ENCODE assay signal across 9 mouse cellular contexts in genomic region chr7:127814241-127814921, GRCm38 (mm10). TPM values are rescaled to one million over a fixed set of nuclear protein-coding genes. Genes with fewer than 3 reads are reported as not detected.
DNase-seq lines count a peak whose midpoint lies in the region; ATAC-seq and TF ChIP-seq lines count a peak whose summit lies in the region.
"Had no signal": no experiment of that assay in that cellular context is flagged by ENCODE, and none has a peak within 500 bp of the region (broad histone marks: within the 10 kb centered on the region; RNA-seq: fewer than 3 reads in every experiment).

No protein-coding gene starts in this region.

- H3K4me1 ChIP-seq in midbrain, embryonic 11.5 days (ENCODE audit: control insufficient read depth, insufficient read depth, low read length): no peaks in the 10 kb centered on the region
- 0 out of 2 replicates have a peak, but pooled peaks cover 3% of the 10 kb centered on the region for H3K4me1 ChIP-seq in midbrain, embryonic 13.5 days (replicated peaks)
- peaks cover 5 to 10% of the 10 kb centered on the region in 2 experiments; a peak in 2 of 4 replicates for H3K4me1 ChIP-seq in heart, embryonic 14.5 days (ENCODE audit: control insufficient read depth in 2 of 2, insufficient read depth in 2 of 2, low read length in 2 of 2)
- H3K4me1 ChIP-seq in lung, postnatal 0 days (ENCODE audit: insufficient read depth, low read depth, low read length): no peaks in the 10 kb centered on the region

- DNase-seq in midbrain, embryonic 11.5 days (ENCODE audit: low spot score, missing footprints): peak; percentile 69
- peak; percentile 98 to 99 for DNase-seq in cerebellum, postnatal 36 days
- DNase-seq in layer of hippocampus, adult 9-11 months: peak; percentile 88
- peak; percentile 48 for DNase-seq in lung, postnatal 0 days (ENCODE audit: low spot score)
- no peak for DNase-seq in B cell, adult 2 months

- H3K27ac ChIP-seq in midbrain, embryonic 11.5 days (ENCODE audit: low read depth, low read length): no peak overlapping the region
- no peak overlapping the region for H3K27ac ChIP-seq in midbrain, embryonic 13.5 days
- H3K27ac ChIP-seq in heart, embryonic 14.5 days (replicated peaks in 1 of 2; ENCODE audit: control insufficient read depth in 1 of 2, insufficient read depth in 1 of 2, low read depth in 2 of 2, low read length in 2 of 2): peak overlapping the region; percentile 3 to 57; a peak in 3 of 4 replicates
- H3K27ac ChIP-seq in lung, postnatal 0 days (ENCODE audit: low read length): peak overlapping the region; percentile 32
- H3K27ac ChIP-seq: neural tube, embryonic 12.5 days had no signal

- no peak overlapping the region for H3K9ac ChIP-seq in midbrain, embryonic 11.5 days (ENCODE audit: low read length)
- no peak overlapping the region for H3K9ac ChIP-seq in midbrain, embryonic 13.5 days (replicated peaks)
- peak overlapping the region; percentile 25; the same call in 1 of the 2 replicates for H3K9ac ChIP-seq in heart, embryonic 14.5 days (ENCODE audit: low read length)
- no peak overlapping the region for H3K9ac ChIP-seq in lung, postnatal 0 days (replicated peaks; ENCODE audit: low read depth)
- H3K9ac ChIP-seq: neural tube, embryonic 12.5 days had no signal

- 0 out of 2 replicates have a peak, but pooled peaks cover 3% of the 10 kb centered on the region for H3K36me3 ChIP-seq in midbrain, embryonic 11.5 days (ENCODE audit: control insufficient read depth, insufficient read depth, low read length)
- peaks cover 63% of the 10 kb centered on the region for H3K36me3 ChIP-seq in midbrain, embryonic 13.5 days
- H3K36me3 ChIP-seq in heart, embryonic 14.5 days (ENCODE audit: control insufficient read depth, insufficient read depth, low read length): 0 out of 2 replicates have a peak, but pooled peaks cover 3% of the 10 kb centered on the region
- no peaks in the 10 kb centered on the region for H3K36me3 ChIP-seq in lung, postnatal 0 days (ENCODE audit: insufficient read depth, low read length)

- no peaks in the 10 kb centered on the region for H3K9me3 ChIP-seq in midbrain, embryonic 11.5 days (ENCODE audit: control insufficient read depth, low read length)
- no peaks in the 10 kb centered on the region for H3K9me3 ChIP-seq in midbrain, embryonic 13.5 days
- H3K9me3 ChIP-seq in heart, embryonic 14.5 days (ENCODE audit: control insufficient read depth, low read length): no peaks in the 10 kb centered on the region
- no peaks in the 10 kb centered on the region for H3K9me3 ChIP-seq in lung, postnatal 0 days (ENCODE audit: low read length)
- H3K9me3 ChIP-seq: neural tube, embryonic 12.5 days had no signal

- no peak overlapping the region for H3K4me2 ChIP-seq in midbrain, embryonic 11.5 days
- H3K4me2 ChIP-seq in midbrain, embryonic 13.5 days (replicated peaks): no peak overlapping the region
- H3K4me2 ChIP-seq in heart, embryonic 14.5 days (ENCODE audit: low read length): peak overlapping the region; percentile 23; the same call in 1 of the 2 replicates
- peak overlapping the region; percentile 11; the same call in 1 of the 2 replicates for H3K4me2 ChIP-seq in lung, postnatal 0 days (replicated peaks; ENCODE audit: low read depth, low read length)
- H3K4me2 ChIP-seq: neural tube, embryonic 12.5 days had no signal

- WGBS in midbrain, embryonic 11.5 days: 92% methylated on average over 19 of the region's 19 CpGs
- WGBS in midbrain, embryonic 13.5 days: 85% methylated on average over 19 of the region's 19 CpGs
- 63% methylated on average over 19 of the region's 19 CpGs for WGBS in heart, embryonic 14.5 days
- 44% methylated on average over 19 of the region's 19 CpGs for WGBS in lung, postnatal 0 days

- H3K27me3 ChIP-seq in midbrain, embryonic 11.5 days (ENCODE audit: control insufficient read depth, insufficient read depth, low read length): no peaks in the 10 kb centered on the region
- no peaks in the 10 kb centered on the region for H3K27me3 ChIP-seq in midbrain, embryonic 13.5 days
- no peaks in the 10 kb centered on the region for H3K27me3 ChIP-seq in heart, embryonic 14.5 days (ENCODE audit: control insufficient read depth, insufficient read depth, low read length)
- H3K27me3 ChIP-seq in lung, postnatal 0 days (replicated peaks; ENCODE audit: insufficient read depth, low read length): no peaks in the 10 kb centered on the region
- H3K27me3 ChIP-seq: neural tube, embryonic 12.5 days had no signal

- no peak for ATAC-seq in midbrain, embryonic 11.5 days (ENCODE audit: low FRiP score)
- ATAC-seq in midbrain, embryonic 13.5 days: no peak
- 0 out of 2 replicates have a peak, but pooled peaks have one; percentile 52 for ATAC-seq in heart, embryonic 14.5 days (ENCODE audit: insufficient number of reproducible peaks, insufficient read depth, low FRiP score, low read depth)
- peak; percentile 55 for ATAC-seq in lung, postnatal 0 days
- no peak for ATAC-seq in monocyte, adult 5-6 weeks (replicated peaks; ENCODE audit: insufficient number of reproducible peaks, low FRiP score, low TSS enrichment, poor library complexity, severe bottlenecking)

- no peak for TF ChIP-seq CTCF in lung, postnatal 0 days (IDR thresholded peaks at IDR 0.05)

- H3K4me3 ChIP-seq in midbrain, embryonic 11.5 days (ENCODE audit: low read depth, low read length): no peak overlapping the region
- no peak overlapping the region for H3K4me3 ChIP-seq in midbrain, embryonic 13.5 days (replicated peaks)
- H3K4me3 ChIP-seq in heart, embryonic 14.5 days (ENCODE audit: control insufficient read depth in 1 of 2, insufficient read depth in 1 of 2, low read depth in 1 of 2, low read length in 2 of 2): no peak overlapping the region
- H3K4me3 ChIP-seq in lung, postnatal 0 days (ENCODE audit: low read depth, low read length): no peak overlapping the region
- H3K4me3 ChIP-seq: neural tube, embryonic 12.5 days had no signal

- no peak for TF ChIP-seq EP300 in lung, postnatal 0 days (IDR thresholded peaks at IDR 0.05)

RNA-seq across cellular contexts. Expression of gene Stx4a, which starts 9.7 kb away (rescaled TPM):
- 10.1 and 12.2 TPM in 2 replicates for polyA plus RNA-seq in midbrain, embryonic 11.5 days (2014; fragmentation: Nextera tagmentation; extraction: Ambion mirVana)
- polyA plus RNA-seq in midbrain, embryonic 13.5 days (2015; fragmentation: Nextera tagmentation; extraction: Ambion mirVana): 15.6 and 24.1 TPM in 2 replicates
- polyA plus RNA-seq in heart, embryonic 14.5 days (2014; fragmentation: Nextera tagmentation; extraction: Ambion mirVana): 25.8 and 28.8 TPM in 2 replicates
- polyA plus RNA-seq in lung, postnatal 0 days (2015; fragmentation: Nextera tagmentation; extraction: Ambion mirVana): 41.3 and 49.2 TPM in 2 replicates
- total RNA-seq in monocyte, adult 5-6 weeks (2017): 98.1 to 120 TPM (median 102 TPM) in 3 replicates

RNA-seq across cellular contexts. Expression of gene Stx1b, which starts 10.0 kb away (rescaled TPM):
- polyA plus RNA-seq in midbrain, embryonic 11.5 days (2014; fragmentation: Nextera tagmentation; extraction: Ambion mirVana): 6.9 and 8.4 TPM in 2 replicates
- polyA plus RNA-seq in midbrain, embryonic 13.5 days (2015; fragmentation: Nextera tagmentation; extraction: Ambion mirVana): 33.3 and 34.2 TPM in 2 replicates
- 1.0 and 1.2 TPM in 2 replicates for polyA plus RNA-seq in heart, embryonic 14.5 days (2014; fragmentation: Nextera tagmentation; extraction: Ambion mirVana)
- polyA plus RNA-seq in lung, postnatal 0 days (2015; fragmentation: Nextera tagmentation; extraction: Ambion mirVana): 0.74 and 0.94 TPM in 2 replicates
- 0.11 TPM in 1 of 3 replicates, not detected in the others for total RNA-seq in monocyte, adult 5-6 weeks (2017)

RNA-seq across cellular contexts. Expression of gene Hsd3b7, which starts 14.0 kb away (rescaled TPM):
- 7.9 and 8.2 TPM in 2 replicates for polyA plus RNA-seq in midbrain, embryonic 11.5 days (2014; fragmentation: Nextera tagmentation; extraction: Ambion mirVana)
- 8.6 and 9.2 TPM in 2 replicates for polyA plus RNA-seq in midbrain, embryonic 13.5 days (2015; fragmentation: Nextera tagmentation; extraction: Ambion mirVana)
- 20.4 and 22.2 TPM in 2 replicates for polyA plus RNA-seq in heart, embryonic 14.5 days (2014; fragmentation: Nextera tagmentation; extraction: Ambion mirVana)
- 52.8 and 55.8 TPM in 2 replicates for polyA plus RNA-seq in lung, postnatal 0 days (2015; fragmentation: Nextera tagmentation; extraction: Ambion mirVana)
- total RNA-seq in monocyte, adult 5-6 weeks (2017): 8.6 to 11.1 TPM (median 9.4 TPM) in 3 replicates

RNA-seq across cellular contexts. Expression of gene Gm49388, which starts 29.0 kb away (rescaled TPM):
- not detected in 2 replicates for polyA plus RNA-seq in midbrain, embryonic 11.5 days (2014; fragmentation: Nextera tagmentation; extraction: Ambion mirVana)
- polyA plus RNA-seq in midbrain, embryonic 13.5 days (2015; fragmentation: Nextera tagmentation; extraction: Ambion mirVana): not detected in 2 replicates
- not detected in 2 replicates for polyA plus RNA-seq in heart, embryonic 14.5 days (2014; fragmentation: Nextera tagmentation; extraction: Ambion mirVana)
- not detected in 2 replicates for polyA plus RNA-seq in lung, postnatal 0 days (2015; fragmentation: Nextera tagmentation; extraction: Ambion mirVana)
- total RNA-seq in monocyte, adult 5-6 weeks (2017): 0.87 to 3.2 TPM (median 2.2 TPM) in 3 replicates
- polyA plus RNA-seq: neural tube, embryonic 12.5 days had no signal

RNA-seq across cellular contexts. Expression of gene Setd1a, which starts 37.9 kb away (rescaled TPM):
- 19.0 and 22.1 TPM in 2 replicates for polyA plus RNA-seq in midbrain, embryonic 11.5 days (2014; fragmentation: Nextera tagmentation; extraction: Ambion mirVana)
- 19.7 and 22.7 TPM in 2 replicates for polyA plus RNA-seq in midbrain, embryonic 13.5 days (2015; fragmentation: Nextera tagmentation; extraction: Ambion mirVana)
- 15.0 and 16.5 TPM in 2 replicates for polyA plus RNA-seq in heart, embryonic 14.5 days (2014; fragmentation: Nextera tagmentation; extraction: Ambion mirVana)
- polyA plus RNA-seq in lung, postnatal 0 days (2015; fragmentation: Nextera tagmentation; extraction: Ambion mirVana): 10.5 and 11.0 TPM in 2 replicates
- total RNA-seq in monocyte, adult 5-6 weeks (2017): 5.2 to 14.9 TPM (median 7.7 TPM) in 3 replicates

Comparison
In these comparisons a context has a peak if more than half of its experiments do, and no peak if none do; other contexts are left out.
1. ATAC-seq: peak in heart, embryonic 14.5 days (single experiment) and lung, postnatal 0 days (single experiment); none in midbrain, embryonic 11.5 days (single experiment), midbrain, embryonic 13.5 days (single experiment) and monocyte, adult 5-6 weeks (single experiment).
2. DNase-seq: peak in midbrain, embryonic 11.5 days (single experiment), cerebellum, postnatal 36 days (2 of 2), layer of hippocampus, adult 9-11 months (single experiment) and lung, postnatal 0 days (single experiment); none in B cell, adult 2 months (0 of 2).
3. H3K27ac ChIP-seq: peak in heart, embryonic 14.5 days (2 of 2) and lung, postnatal 0 days (single experiment); none in midbrain, embryonic 11.5 days (single experiment) and midbrain, embryonic 13.5 days (single experiment).
4. H3K4me2 ChIP-seq: peak in heart, embryonic 14.5 days (single experiment) and lung, postnatal 0 days (single experiment); none in midbrain, embryonic 11.5 days (single experiment) and midbrain, embryonic 13.5 days (single experiment).